In the genomic region with DNA sequence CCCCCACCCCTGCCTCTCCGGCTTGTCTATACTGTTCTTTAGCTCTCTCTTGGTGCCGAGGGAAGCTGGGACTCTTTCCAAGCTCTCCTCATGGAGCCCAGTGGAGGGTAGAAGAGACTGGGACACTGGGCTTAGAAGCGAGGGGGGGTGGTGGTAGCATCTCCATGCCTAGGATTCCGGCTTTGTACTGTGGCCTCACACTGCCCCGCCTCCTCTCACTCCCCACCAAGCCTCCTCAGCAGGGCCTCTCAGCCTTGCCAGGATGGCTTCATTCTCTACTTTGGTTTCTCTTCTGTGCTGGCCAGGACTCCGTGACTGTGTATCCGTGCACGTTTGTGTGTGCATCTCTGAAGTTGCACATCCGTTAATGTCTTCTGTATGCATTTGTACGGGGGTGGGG, we compare ENCODE assay signal across 8 mouse cellular contexts.
DNase-seq lines count a peak whose midpoint lies in the region; ATAC-seq lines count a peak whose summit lies in the region.

No protein-coding gene starts in this region.

- peak overlapping the region; percentile 38 for H3K4me3 ChIP-seq in heart, embryonic 16.5 days (ENCODE audit: low read length)
- peak overlapping the region; percentile 35 for H3K4me3 ChIP-seq in hindbrain, embryonic 10.5 days
- H3K4me3 ChIP-seq in midbrain, embryonic 12.5 days: peak overlapping the region; percentile 23; the same call in 1 of the 2 replicates

- 0 out of 2 replicates have a peak, but pooled peaks have one; percentile 33 for ATAC-seq in heart, embryonic 16.5 days (replicated peaks; ENCODE audit: extremely low read depth, insufficient read depth, low FRiP score)
- ATAC-seq in midbrain, embryonic 12.5 days (ENCODE audit: low FRiP score, low read depth): peak; percentile 41; the same call in 1 of the 2 replicates
- ATAC-seq in CD4-positive, CD25-positive, alpha-beta regulatory T cell, adult 4 months: no peak

- no peaks in the 10 kb centered on the region for H3K36me3 ChIP-seq in heart, embryonic 16.5 days (ENCODE audit: control insufficient read depth, insufficient read depth)
- peaks cover 7% of the 10 kb centered on the region; the same call in 1 of the 2 replicates for H3K36me3 ChIP-seq in hindbrain, embryonic 10.5 days
- no peaks in the 10 kb centered on the region for H3K36me3 ChIP-seq in midbrain, embryonic 12.5 days

- 0 out of 2 replicates have a peak overlapping the region, but pooled peaks have one; percentile 10 for H3K9ac ChIP-seq in heart, embryonic 16.5 days (ENCODE audit: low read length)
- 0 out of 2 replicates have a peak overlapping the region, but pooled peaks have one; percentile 31 for H3K9ac ChIP-seq in midbrain, embryonic 12.5 days (replicated peaks)

- no peaks in the 10 kb centered on the region for H3K9me3 ChIP-seq in heart, embryonic 16.5 days (replicated peaks; ENCODE audit: control insufficient read depth, low read length)
- H3K9me3 ChIP-seq in hindbrain, embryonic 10.5 days: no peaks in the 10 kb centered on the region
- no peaks in the 10 kb centered on the region for H3K9me3 ChIP-seq in midbrain, embryonic 12.5 days

- WGBS in heart, embryonic 16.5 days: 13% methylated on average over 10 of the region's 10 CpGs
- WGBS in hindbrain, embryonic 10.5 days: 7% methylated on average over 10 of the region's 10 CpGs
- 10% methylated on average over 10 of the region's 10 CpGs for WGBS in midbrain, embryonic 12.5 days

- peak overlapping the region; percentile 61 for H3K4me2 ChIP-seq in heart, embryonic 16.5 days (ENCODE audit: low read depth, low read length)
- H3K4me2 ChIP-seq in midbrain, embryonic 12.5 days (replicated peaks): peak overlapping the region; percentile 44

- H3K27me3 ChIP-seq in heart, embryonic 16.5 days (ENCODE audit: control insufficient read depth, insufficient read depth, low read length): no peaks in the 10 kb centered on the region
- 0 out of 2 replicates have a peak, but pooled peaks cover 3% of the 10 kb centered on the region for H3K27me3 ChIP-seq in hindbrain, embryonic 10.5 days (ENCODE audit: insufficient read depth, poor library complexity, severe bottlenecking)
- peaks cover 6% of the 10 kb centered on the region; the same call in 1 of the 2 replicates for H3K27me3 ChIP-seq in midbrain, embryonic 12.5 days

- H3K4me1 ChIP-seq in heart, embryonic 16.5 days (ENCODE audit: control insufficient read depth, insufficient read depth, low read length): peaks cover 34% of the 10 kb centered on the region
- peaks cover 54% of the 10 kb centered on the region for H3K4me1 ChIP-seq in hindbrain, embryonic 10.5 days (replicated peaks)
- H3K4me1 ChIP-seq in midbrain, embryonic 12.5 days: peaks cover 14% of the 10 kb centered on the region

- peak overlapping the region; percentile 20; the same call in 1 of the 2 replicates for H3K27ac ChIP-seq in heart, embryonic 16.5 days (ENCODE audit: low read length)
- H3K27ac ChIP-seq in hindbrain, embryonic 10.5 days: peak overlapping the region; percentile 56
- no peak overlapping the region for H3K27ac ChIP-seq in midbrain, embryonic 12.5 days (replicated peaks)

- no peak for DNase-seq in heart, adult 11 months
- DNase-seq in embryo, embryonic 11 days: peak; percentile 41
- no peak for DNase-seq in hindbrain, embryonic 10.5 days (ENCODE audit: low spot score)
- no peak for DNase-seq in layer of hippocampus, adult 9-11 months
- no peak for DNase-seq in urinary bladder, postnatal 10 days (ENCODE audit: low spot score)
